Mouse (Mus musculus) hindbrain, postnatal 0 days (tissue): ENCODE data around the gene Ldlrad1. TPM values are rescaled to one million over a fixed set of nuclear protein-coding genes. Genes with fewer than 3 reads are reported as not detected.

Source experiments
- ATAC-seq: fragments of 200-750 bp; cut with Nextera tagmentation; 2 replicates; pipeline ENCODE4 v1.8.0; 2017; ENCODE audit warnings: mild to moderate bottlenecking, moderate TSS enrichment, moderate library complexity
- DNase-seq: peaks from one replicate; pipeline ENCODE4 v3.0.0-alpha.2; 2015; ENCODE audit warnings: low spot score
- H3K27ac ChIP-seq: fragments of 300-500 bp; sonication (generic); 2 replicates; pipeline ENCODE4 v1.5.1; 2014; ENCODE audit warnings: mild to moderate bottlenecking
- H3K27me3 ChIP-seq: fragments of 300-500 bp; sonication (generic); 2 replicates; pipeline ENCODE4 v1.6.1; 2014; ENCODE audit warnings: low read length, mixed read lengths; ENCODE audit not compliant: insufficient read depth
- H3K36me3 ChIP-seq: fragments of 300-500 bp; sonication (generic); 2 replicates; pipeline ENCODE4 v1.6.1; 2014; ENCODE audit warnings: low read length, mixed read lengths; ENCODE audit not compliant: insufficient read depth
- H3K4me1 ChIP-seq: fragments of 300-500 bp; sonication (generic); 2 replicates; pipeline ENCODE4 v1.6.1; 2014; ENCODE audit warnings: antibody characterized with exemption, low read length, mixed read lengths; ENCODE audit not compliant: insufficient read depth
- H3K4me2 ChIP-seq: fragments of 300-500 bp; sonication (generic); 2 replicates; pipeline ENCODE4 v1.6.1; 2014; ENCODE audit warnings: low read depth, mild to moderate bottlenecking, low read length, moderate library complexity, mixed read lengths
- H3K4me3 ChIP-seq: fragments of 300-500 bp; sonication (generic); 2 replicates; pipeline ENCODE4 v1.5.1; 2014; ENCODE audit warnings: low read length
- H3K9ac ChIP-seq: fragments of 300-500 bp; sonication (generic); replicated peaks from 2 replicates; pipeline ENCODE4 v1.6.1; 2014; ENCODE audit warnings: mild to moderate bottlenecking, low read length, moderate library complexity, mixed read lengths
- H3K9me3 ChIP-seq: fragments of 300-500 bp; sonication (generic); 2 replicates; pipeline ENCODE4 v1.6.1; 2016; ENCODE audit warnings: low read length, mixed read lengths
- CTCF ChIP-seq: IDR thresholded peaks from 2 replicates; pipeline ENCODE4 v1.5.1; 2016; ENCODE audit warnings: antibody characterized with exemption, control low read depth, low read depth
- WGBS: fragments of 180-500 bp; shearing (Covaris S2); extraction: QIAGEN DNeasy Blood & Tissue Kit; methylation state at CpG from one replicate; pipeline ENCODE4 v1.1.7; 2014; 5-methylcytosine and 5-hydroxymethylcytosine counted together
- polyA plus RNA-seq: library from polyadenylated mRNA; unstranded; fragments of >200 nt; fragmentation: Nextera tagmentation; extraction: Ambion mirVana; gene quantifications from 2 replicates; pipeline ENCODE4 v1.2.1, GENCODE M21; 2015
- total RNA-seq: library from RNA; depleted of rRNA; stranded (reverse); fragments of >200 nt; gene quantifications from 2 replicates; pipeline ENCODE4 v1.2.3, GENCODE M21; 2014

Ldlrad1 gene
- total and polyA plus RNA-seq, 2 experiments from 2014 or later, result not detected

DNA sequence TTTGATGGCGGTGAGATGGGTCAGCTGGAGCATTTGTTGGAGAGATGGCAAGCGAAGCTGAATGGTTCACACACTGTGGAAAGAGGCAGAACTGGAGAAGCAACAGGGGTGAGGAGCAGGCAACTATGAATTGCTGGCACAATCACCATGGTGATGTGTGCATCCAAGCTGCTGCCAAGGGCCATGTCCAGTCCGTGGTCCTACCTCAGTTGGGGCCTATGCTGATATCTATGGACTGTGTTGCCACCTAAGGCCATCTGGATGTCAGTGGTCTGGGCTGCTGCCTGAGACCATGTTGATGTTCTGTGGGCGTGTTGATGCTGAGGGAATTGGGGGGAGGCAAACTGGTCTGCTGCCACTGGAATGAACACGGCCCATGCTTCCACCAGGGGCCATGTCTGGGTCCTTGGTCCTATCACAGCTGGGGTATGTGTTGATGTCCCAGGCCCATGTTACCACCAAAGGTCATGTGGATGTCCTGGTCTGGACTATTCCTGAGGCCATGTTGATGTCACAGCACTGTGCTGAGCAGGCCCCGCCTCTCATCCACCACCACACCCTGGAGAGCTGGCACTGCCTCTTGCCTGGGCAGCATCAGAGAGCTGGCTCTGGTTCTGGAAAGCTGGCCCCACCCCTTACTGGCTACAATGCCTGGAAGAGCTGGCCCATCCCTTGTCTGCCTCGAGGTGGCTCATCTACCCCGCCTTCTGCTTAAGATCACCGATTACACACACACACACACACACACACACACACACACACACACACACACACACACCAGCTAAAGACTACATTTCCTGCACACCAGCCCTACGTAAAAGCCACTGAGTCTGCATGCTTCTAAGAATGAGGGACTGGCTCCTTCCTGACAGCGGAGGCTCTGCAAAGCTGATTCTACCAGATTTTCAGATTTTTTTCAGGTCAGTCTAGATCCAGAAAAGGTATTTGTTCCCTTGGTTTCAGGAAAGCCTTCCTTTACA lies 14.5 kb downstream of the Ldlrad1 start:
- Histone ChIP-seq H3K9me3 (no peaks in the 10 kb centered on the region), H3K4me2 (no peak overlapping the region), H3K27me3 (no peaks in the 10 kb centered on the region), H3K36me3 (no peaks in the 10 kb centered on the region), H3K4me3 (no peak overlapping the region), H3K9ac (no peak overlapping the region), H3K27ac (no peak overlapping the region), H3K4me1 (no peaks in the 10 kb centered on the region)
- DNase-seq (peak; percentile 66), ATAC-seq (peak; percentile 86)
- 63% methylated on average over 11 of the region's 11 CpGs for WGBS
- TF ChIP-seq CTCF, result no peak

DNA sequence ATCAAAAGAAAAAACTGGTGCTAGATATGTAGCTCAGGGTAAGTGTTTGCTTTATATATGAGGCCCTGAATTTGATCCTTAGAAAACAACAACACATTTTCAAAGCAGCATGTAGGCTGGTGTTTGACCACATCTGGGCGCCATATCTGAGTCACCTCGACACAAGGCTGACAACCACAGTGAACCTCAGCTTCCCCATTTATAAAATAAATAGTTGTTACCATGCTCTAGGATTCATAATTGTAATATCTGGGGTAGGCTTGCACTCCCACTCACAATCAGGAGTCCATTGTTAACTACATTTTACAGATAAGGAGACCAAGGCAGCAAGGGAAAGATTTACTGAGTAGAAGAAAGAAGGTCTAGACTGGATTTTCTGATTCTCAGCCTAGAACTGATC lies 17.3 kb downstream of the Ldlrad1 start:
- DNase-seq (no peak), ATAC-seq (no peak)
- Histone ChIP-seq H3K27ac (no peak overlapping the region), H3K36me3 (no peaks in the 10 kb centered on the region), H3K27me3 (no peaks in the 10 kb centered on the region), H3K4me3 (no peak overlapping the region), H3K9ac (no peak overlapping the region), H3K4me1 (no peaks in the 10 kb centered on the region), H3K9me3 (no peaks in the 10 kb centered on the region), H3K4me2 (no peak overlapping the region)
- TF ChIP-seq CTCF, result no peak
- 99% methylated on average over 2 of the region's 2 CpGs for WGBS

DNA sequence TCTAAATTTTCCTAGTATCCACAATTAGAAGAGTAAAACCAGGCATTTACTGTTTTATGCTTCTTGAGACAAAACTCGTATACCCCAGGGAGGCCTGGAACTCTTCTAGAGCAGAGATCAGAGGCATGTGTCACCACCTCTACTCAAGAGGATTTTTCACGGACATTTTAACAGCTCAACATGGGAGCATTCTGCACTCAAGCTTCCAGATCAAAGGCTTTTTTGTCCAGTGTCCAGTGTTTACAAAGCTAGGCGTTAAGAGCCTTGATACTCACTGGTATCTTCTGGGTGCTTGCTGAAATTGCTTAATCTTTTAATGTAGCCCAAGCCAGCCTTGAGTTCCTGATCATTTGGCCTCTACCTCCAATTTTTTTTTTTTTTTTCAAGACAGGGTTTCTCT lies 23.2 kb downstream of the Ldlrad1 start:
- H3K36me3 ChIP-seq, result peaks cover 24% of the 10 kb centered on the region; the same call in 1 of the 2 replicates
- ATAC-seq (no peak), DNase-seq (no peak)
- H3K27ac ChIP-seq, result no peak overlapping the region
- H3K27me3 ChIP-seq, result no peaks in the 10 kb centered on the region
- no peak overlapping the region for H3K9ac ChIP-seq
- H3K4me2 ChIP-seq, result no peak overlapping the region
- H3K4me3 ChIP-seq, result no peak overlapping the region
- H3K9me3 ChIP-seq, result no peaks in the 10 kb centered on the region
- TF ChIP-seq CTCF, result no peak
- H3K4me1 ChIP-seq, result no peaks in the 10 kb centered on the region
- WGBS, result 65% methylated on average over 3 of the region's 3 CpGs

GRCm38 (mm10) chr4:107238253-107238652 lies 29.3 kb downstream of the Ldlrad1 start:
- 90% methylated on average over 2 of the region's 2 CpGs for WGBS
- Histone ChIP-seq H3K27me3 (no peaks in the 10 kb centered on the region), H3K4me2 (no peak overlapping the region), H3K9ac (no peak overlapping the region), H3K9me3 (no peaks in the 10 kb centered on the region), H3K36me3 (peaks cover 37% of the 10 kb centered on the region), H3K4me3 (no peak overlapping the region), H3K4me1 (no peaks in the 10 kb centered on the region), H3K27ac (no peak overlapping the region)
- ATAC-seq (no peak), DNase-seq (no peak)
- TF ChIP-seq CTCF, result no peak

DNA sequence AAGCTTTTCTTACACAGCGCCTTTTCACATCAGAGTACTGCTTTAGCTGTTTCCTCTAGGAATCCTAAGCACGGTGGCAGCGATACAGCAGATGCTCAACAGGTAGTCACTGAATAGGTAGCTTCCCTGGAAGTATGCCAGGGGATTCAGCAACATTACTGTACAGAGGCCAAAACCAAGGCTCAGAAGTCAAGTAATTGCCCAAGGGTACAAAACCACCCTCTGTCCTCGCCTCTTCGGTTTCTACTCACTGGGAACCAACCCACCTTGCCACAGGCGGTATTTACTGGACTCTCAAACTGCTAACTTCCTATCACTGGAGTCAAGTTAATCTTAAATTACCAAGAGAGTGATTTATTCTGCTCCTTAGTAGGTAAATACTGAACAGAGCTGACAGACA lies 31.2 kb downstream of the Ldlrad1 start:
- 97% methylated on average over 6 of the region's 6 CpGs for WGBS
- H3K36me3 ChIP-seq, result peaks cover 28% of the 10 kb centered on the region
- ATAC-seq, result no peak

GRCm38 (mm10) chr4:107243365-107244333 lies 34.7 kb downstream of the Ldlrad1 start:
- no peak for TF ChIP-seq CTCF
- H3K27ac ChIP-seq, result no peak overlapping the region
- no peaks in the 10 kb centered on the region for H3K27me3 ChIP-seq
- no peak overlapping the region for H3K9ac ChIP-seq
- H3K4me2 ChIP-seq, result no peak overlapping the region
- ATAC-seq (no peak), DNase-seq (peak; percentile 26)
- no peaks in the 10 kb centered on the region for H3K4me1 ChIP-seq
- H3K9me3 ChIP-seq, result no peaks in the 10 kb centered on the region
- 58% methylated on average over 6 of the region's 6 CpGs for WGBS
- H3K36me3 ChIP-seq, result peaks cover 13% of the 10 kb centered on the region
- H3K4me3 ChIP-seq, result no peak overlapping the region

More for the DNA sequence above, 31.2 kb downstream of the Ldlrad1 start:
- no peak overlapping the region for H3K27ac ChIP-seq
- TF ChIP-seq CTCF, result no peak
- no peaks in the 10 kb centered on the region for H3K4me1 ChIP-seq
- no peaks in the 10 kb centered on the region for H3K9me3 ChIP-seq
- no peaks in the 10 kb centered on the region for H3K27me3 ChIP-seq
- H3K9ac ChIP-seq, result no peak overlapping the region
- no peak for DNase-seq
- no peak overlapping the region for H3K4me3 ChIP-seq
- H3K4me2 ChIP-seq, result no peak overlapping the region
